Mouse (Mus musculus) heart, postnatal 0 days (tissue): Measurements from ENCODE around the gene Pcca. TPM values are rescaled to one million over a fixed set of nuclear protein-coding genes. Genes with fewer than 3 reads are reported as not detected.

Experiments used
- ATAC-seq: fragments of 200-750 bp; cut with Nextera tagmentation; 2 replicates; pipeline ENCODE4 v1.8.0; 2017; ENCODE audit warnings: low read depth, moderate number of reproducible peaks, moderate library complexity; ENCODE audit not compliant: insufficient read depth
- DNase-seq: peaks from one replicate; pipeline ENCODE4 v3.0.0-alpha.2; 2016; ENCODE audit warnings: low spot score
- H3K27ac ChIP-seq: fragments of 300-500 bp; sonication (generic); 2 replicates; pipeline ENCODE4 v1.5.1; 2014; ENCODE audit warnings: low read depth, mild to moderate bottlenecking
- H3K27me3 ChIP-seq: fragments of 300-500 bp; sonication (generic); 2 replicates; pipeline ENCODE4 v1.6.1; 2014; ENCODE audit warnings: low read length, mixed read lengths; ENCODE audit not compliant: control insufficient read depth, insufficient read depth
- H3K36me3 ChIP-seq: fragments of 300-500 bp; sonication (generic); replicated peaks from 2 replicates; pipeline ENCODE4 v1.6.1; 2014; ENCODE audit warnings: low read length, mixed read lengths; ENCODE audit not compliant: control insufficient read depth, insufficient read depth
- H3K4me1 ChIP-seq: fragments of 300-500 bp; sonication (generic); 2 replicates; pipeline ENCODE4 v1.6.1; 2014; ENCODE audit warnings: antibody characterized with exemption; ENCODE audit not compliant: control insufficient read depth, insufficient read depth
- H3K4me2 ChIP-seq: fragments of 300-500 bp; sonication (generic); 2 replicates; pipeline ENCODE4 v1.6.1; 2014; ENCODE audit warnings: low read depth, mild to moderate bottlenecking, low read length, moderate library complexity
- H3K4me3 ChIP-seq: fragments of 300-500 bp; sonication (generic); 2 replicates; pipeline ENCODE4 v1.5.1; 2014; ENCODE audit warnings: low read depth, low read length
- H3K9ac ChIP-seq: fragments of 300-500 bp; sonication (generic); replicated peaks from 2 replicates; pipeline ENCODE4 v1.6.1; 2014; ENCODE audit warnings: low read depth, low read length, mixed read lengths
- H3K9me3 ChIP-seq: fragments of 300-500 bp; sonication (generic); replicated peaks from 2 replicates; pipeline ENCODE4 v1.6.1; 2016; ENCODE audit warnings: low read length; ENCODE audit not compliant: control insufficient read depth
- CTCF ChIP-seq: IDR thresholded peaks from 2 replicates; pipeline ENCODE4 v1.5.1; 2016; ENCODE audit warnings: antibody characterized with exemption, control low read depth, low read depth
- EP300 ChIP-seq: IDR thresholded peaks from 2 replicates; pipeline ENCODE4 v1.6.1; 2016; ENCODE audit warnings: antibody characterized with exemption, low read depth
- WGBS: fragments of 180-500 bp; shearing (Covaris S2); extraction: QIAGEN DNeasy Blood & Tissue Kit; methylation state at CpG from one replicate; pipeline ENCODE4 v1.1.7; 2014; 5-methylcytosine and 5-hydroxymethylcytosine counted together
- polyA plus RNA-seq: library from polyadenylated mRNA; unstranded; fragments of >200 nt; fragmentation: Nextera tagmentation; extraction: Ambion mirVana; gene quantifications from 2 replicates; pipeline ENCODE4 v1.2.1, GENCODE M21; 2015
- total RNA-seq: library from RNA; depleted of rRNA; stranded (reverse); fragments of >200 nt; gene quantifications from 2 replicates; pipeline ENCODE4 v1.2.3, GENCODE M21; 2014; ENCODE audit warnings: low replicate concordance

The Pcca gene
- total and polyA plus RNA-seq, 2 experiments from 2014 or later, result 17.0 to 31.2 TPM

DNA sequence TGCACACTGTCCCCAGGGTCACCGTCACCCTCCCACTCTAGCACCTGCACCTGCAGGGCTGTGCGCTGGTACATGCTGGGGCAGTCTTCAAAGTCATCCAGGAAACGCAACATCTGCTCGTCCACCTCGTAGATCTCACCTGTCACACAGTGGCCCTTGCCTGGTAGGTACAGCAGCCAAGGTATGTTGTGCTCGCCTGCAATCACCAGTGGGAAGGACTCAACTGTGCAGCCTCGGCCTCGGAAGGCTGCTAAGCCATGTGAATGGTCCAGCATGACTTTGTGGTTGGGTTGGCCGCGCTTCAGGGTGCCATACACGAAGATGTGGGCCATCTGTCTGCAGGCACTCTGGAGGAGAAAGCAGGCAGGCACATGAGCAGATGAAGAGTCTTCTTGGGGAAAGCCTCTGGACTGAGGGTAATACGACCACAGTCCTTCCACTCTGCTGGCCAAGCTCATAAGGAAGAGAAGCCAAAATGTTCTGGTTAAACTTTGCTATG is 357.4 kb downstream of the Pcca start:
- 90% methylated on average over 12 of the region's 12 CpGs for WGBS

DNA sequence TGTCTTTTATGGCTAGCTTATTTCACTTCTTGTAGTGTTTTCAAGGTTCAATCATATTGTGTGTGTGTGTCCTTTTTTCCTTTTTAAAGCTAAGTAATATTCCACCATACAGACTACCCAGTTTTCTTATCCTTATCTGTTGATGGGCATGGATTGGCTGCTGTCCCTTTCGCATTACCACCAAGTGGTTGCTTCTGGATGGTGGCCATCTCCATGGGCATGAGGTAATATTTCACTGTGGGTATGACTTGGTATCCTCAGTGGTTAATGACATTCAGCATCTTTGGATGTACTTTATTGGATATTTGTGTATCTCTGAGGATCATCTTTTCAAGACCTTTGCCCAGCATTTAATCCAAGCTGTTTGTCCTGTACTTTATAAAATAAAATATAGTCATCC is 362.0 kb downstream of the Pcca start:
- H3K4me1 ChIP-seq, result no peaks in the 10 kb centered on the region
- no peak overlapping the region for H3K4me2 ChIP-seq
- H3K4me3 ChIP-seq, result no peak overlapping the region
- no peaks in the 10 kb centered on the region for H3K27me3 ChIP-seq
- no peak overlapping the region for H3K9ac ChIP-seq
- no peak overlapping the region for H3K27ac ChIP-seq
- peaks cover 12% of the 10 kb centered on the region; the same call in 1 of the 2 replicates for H3K36me3 ChIP-seq
- WGBS, result 85% methylated on average over 1 of the region's 1 CpGs
- no peak for TF ChIP-seq CTCF
- TF ChIP-seq EP300, result no peak
- DNase-seq (no peak), ATAC-seq (no peak)
- no peaks in the 10 kb centered on the region for H3K9me3 ChIP-seq

More for the DNA sequence above, 357.4 kb downstream of the Pcca start:
- no peak for TF ChIP-seq CTCF
- TF ChIP-seq EP300, result no peak
- no peak overlapping the region for H3K4me3 ChIP-seq
- H3K4me1 ChIP-seq, result 0 out of 2 replicates have a peak, but pooled peaks cover 8% of the 10 kb centered on the region
- no peak overlapping the region for H3K27ac ChIP-seq
- DNase-seq, result no peak
- H3K4me2 ChIP-seq, result no peak overlapping the region
- H3K36me3 ChIP-seq, result peaks cover 22% of the 10 kb centered on the region
- H3K9ac ChIP-seq, result no peak overlapping the region
- ATAC-seq, result no peak
- H3K9me3 ChIP-seq, result no peaks in the 10 kb centered on the region
- H3K27me3 ChIP-seq, result no peaks in the 10 kb centered on the region

DNA sequence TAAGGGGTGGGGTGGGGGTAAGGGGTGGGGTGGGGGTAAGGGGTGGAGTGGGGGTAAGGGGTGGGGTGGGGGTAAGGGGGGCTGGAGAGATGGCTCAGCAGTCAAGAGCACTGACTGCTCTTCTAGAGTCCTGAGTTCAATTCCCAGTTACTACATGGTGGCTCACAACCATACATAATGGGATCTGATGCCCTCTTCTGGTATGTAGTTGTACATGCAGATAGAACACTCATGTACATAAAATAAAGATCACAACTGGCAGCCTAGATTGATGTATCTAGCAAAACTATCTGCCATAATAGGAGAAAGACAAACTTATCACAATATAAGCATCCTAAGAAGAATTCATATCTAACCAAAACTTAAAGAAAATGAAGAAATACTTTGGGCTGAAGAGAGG is 364.4 kb downstream of the Pcca start:
- no peak for DNase-seq

DNA sequence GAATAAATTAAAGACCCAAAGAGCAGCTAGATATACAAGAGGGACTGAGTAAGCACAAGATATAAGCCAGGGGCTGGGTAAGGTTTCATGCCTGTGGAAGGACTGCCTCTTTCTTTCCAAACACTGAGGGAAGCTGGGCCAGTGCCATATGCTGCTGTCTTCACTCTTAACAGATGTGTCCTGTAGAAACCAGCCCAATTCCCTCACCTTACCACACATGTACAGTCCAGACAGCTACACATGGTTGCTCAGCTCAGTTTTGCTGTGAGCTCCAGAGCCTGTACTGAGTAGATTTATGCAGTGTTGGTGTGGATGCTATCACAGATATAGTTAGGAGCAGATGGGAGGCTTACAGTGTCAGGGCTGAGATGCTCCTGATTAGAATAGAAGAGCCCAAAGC is 366.6 kb downstream of the Pcca start:
- no peak overlapping the region for H3K4me3 ChIP-seq
- no peak for ATAC-seq
- DNase-seq, result no peak

More for the DNA sequence above, 364.4 kb downstream of the Pcca start:
- no peak for ATAC-seq
- Histone ChIP-seq H3K9ac (no peak overlapping the region), H3K4me1 (peaks cover 11% of the 10 kb centered on the region; the same call in 1 of the 2 replicates), H3K9me3 (no peaks in the 10 kb centered on the region), H3K27ac (no peak overlapping the region), H3K36me3 (0 out of 2 replicates have a peak, but pooled peaks cover under 1% of the 10 kb centered on the region), H3K27me3 (no peaks in the 10 kb centered on the region), H3K4me2 (no peak overlapping the region), H3K4me3 (no peak overlapping the region)
- TF ChIP-seq EP300 (no peak), CTCF (peak; percentile 5; the same call in 1 of the 2 replicates)

DNA sequence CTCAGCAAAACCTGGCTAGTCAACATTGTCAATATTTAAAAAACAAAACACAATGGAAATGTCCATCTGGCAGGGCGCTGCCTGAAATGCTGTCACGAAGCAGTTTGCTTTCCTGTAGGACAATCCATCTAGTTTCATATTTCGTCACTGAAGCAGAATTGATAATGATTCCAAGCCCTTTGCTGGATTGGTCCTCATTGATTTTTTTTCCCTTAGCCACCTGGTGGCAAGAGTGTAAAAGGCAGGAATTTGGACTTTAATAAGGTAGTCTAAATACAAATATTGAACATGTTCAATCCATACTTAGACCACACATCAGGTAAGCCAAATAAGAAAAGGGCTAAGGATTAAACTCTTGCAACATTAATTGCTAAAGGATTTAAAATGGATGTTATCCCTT is 367.1 kb downstream of the Pcca start:
- WGBS, result 85% methylated on average over 3 of the region's 3 CpGs
- no peak for ATAC-seq
- no peak for DNase-seq
- peak; percentile 18 for TF ChIP-seq CTCF
- TF ChIP-seq EP300, result no peak
- Histone ChIP-seq H3K4me2 (no peak overlapping the region), H3K9me3 (no peaks in the 10 kb centered on the region), H3K27me3 (no peaks in the 10 kb centered on the region), H3K27ac (no peak overlapping the region), H3K4me3 (no peak overlapping the region), H3K4me1 (peaks cover 11% of the 10 kb centered on the region; the same call in 1 of the 2 replicates), H3K9ac (no peak overlapping the region), H3K36me3 (no peaks in the 10 kb centered on the region)

More for the DNA sequence above, 366.6 kb downstream of the Pcca start:
- Histone ChIP-seq H3K36me3 (no peaks in the 10 kb centered on the region), H3K9ac (no peak overlapping the region), H3K9me3 (no peaks in the 10 kb centered on the region), H3K4me1 (peaks cover 11% of the 10 kb centered on the region; the same call in 1 of the 2 replicates), H3K27ac (no peak overlapping the region), H3K27me3 (no peaks in the 10 kb centered on the region), H3K4me2 (no peak overlapping the region)
- no peak for TF ChIP-seq CTCF
- TF ChIP-seq EP300, result no peak

DNA sequence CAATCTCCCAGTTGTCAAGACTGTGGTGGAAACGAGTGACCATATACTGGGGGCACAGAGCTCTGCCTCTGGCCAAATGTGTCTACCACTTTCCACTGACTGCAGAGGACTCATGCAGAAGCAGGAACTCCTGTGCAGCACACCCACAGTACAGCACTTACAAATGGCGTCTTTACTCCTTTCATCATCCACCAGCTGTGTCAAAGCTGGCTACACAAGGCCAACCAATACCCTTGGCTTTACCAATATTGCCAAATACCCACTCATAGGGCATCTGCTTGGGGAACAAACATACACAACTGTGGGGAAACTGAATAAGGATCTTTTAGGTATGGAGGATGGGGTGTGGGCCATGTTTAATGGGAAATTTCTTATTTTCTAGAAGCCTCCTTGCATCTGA is 367.6 kb downstream of the Pcca start:
- no peak for ATAC-seq
- 83% methylated on average over 2 of the region's 2 CpGs for WGBS

More for the DNA sequence above, 367.6 kb downstream of the Pcca start:
- no peak overlapping the region for H3K27ac ChIP-seq
- H3K27me3 ChIP-seq, result no peaks in the 10 kb centered on the region
- no peaks in the 10 kb centered on the region for H3K36me3 ChIP-seq
- no peak overlapping the region for H3K9ac ChIP-seq
- H3K4me1 ChIP-seq, result peaks cover 11% of the 10 kb centered on the region; the same call in 1 of the 2 replicates
- no peak overlapping the region for H3K4me2 ChIP-seq
- DNase-seq, result no peak
- H3K9me3 ChIP-seq, result no peaks in the 10 kb centered on the region
- H3K4me3 ChIP-seq, result no peak overlapping the region
- TF ChIP-seq EP300 (no peak), CTCF (no peak)
